ENCODE assay signal across 20 mouse cellular contexts in genomic region chr9:40450776-40451175, GRCm38 (mm10).
DNase-seq lines count a peak whose midpoint lies in the region; ATAC-seq and TF ChIP-seq lines count a peak whose summit lies in the region.
"Had no signal": no experiment of that assay in that cellular context is flagged by ENCODE, and none has a peak within 500 bp of the region (broad histone marks: within the 10 kb centered on the region; RNA-seq: fewer than 3 reads in every experiment).

No protein-coding gene starts in this region.

- no peak overlapping the region for H3K27ac ChIP-seq in forebrain, postnatal 0 days (ENCODE audit: low read depth, low read length)
- no peak overlapping the region for H3K27ac ChIP-seq in forebrain, embryonic 15.5 days (replicated peaks)
- no peak overlapping the region for H3K27ac ChIP-seq in midbrain, embryonic 11.5 days (ENCODE audit: low read depth, low read length)
- H3K27ac ChIP-seq in midbrain, embryonic 14.5 days (replicated peaks; ENCODE audit: low read depth, low read length): no peak overlapping the region
- H3K27ac ChIP-seq: forebrain, embryonic 12.5 days; gastrocnemius, adult 2 months; hindbrain, embryonic 10.5 days; hindbrain, embryonic 14.5 days had no signal

- H3K4me3 ChIP-seq in forebrain, postnatal 0 days (ENCODE audit: low read depth, low read length): no peak overlapping the region
- H3K4me3 ChIP-seq in forebrain, embryonic 15.5 days: no peak overlapping the region
- no peak overlapping the region for H3K4me3 ChIP-seq in midbrain, embryonic 11.5 days (ENCODE audit: low read depth, low read length)
- no peak overlapping the region for H3K4me3 ChIP-seq in midbrain, embryonic 14.5 days (replicated peaks; ENCODE audit: low read depth, low read length)
- H3K4me3 ChIP-seq: forebrain, embryonic 12.5 days; gastrocnemius, adult 2 months; heart, embryonic 12.5 days; hindbrain, embryonic 10.5 days had no signal

- no peak for TF ChIP-seq CTCF in forebrain, postnatal 0 days (IDR thresholded peaks at IDR 0.05; ENCODE audit: low read depth)

- no peaks in the 10 kb centered on the region for H3K27me3 ChIP-seq in forebrain, postnatal 0 days (ENCODE audit: insufficient read depth, low read length)
- no peaks in the 10 kb centered on the region for H3K27me3 ChIP-seq in forebrain, embryonic 15.5 days
- peaks cover 8% of the 10 kb centered on the region for H3K27me3 ChIP-seq in midbrain, embryonic 11.5 days (ENCODE audit: control insufficient read depth, insufficient read depth, low read length)
- H3K27me3 ChIP-seq in midbrain, embryonic 14.5 days (ENCODE audit: control insufficient read depth, insufficient read depth, low read length): 0 out of 2 replicates have a peak, but pooled peaks cover 9% of the 10 kb centered on the region
- H3K27me3 ChIP-seq: CH12.LX had no signal

- peak overlapping the region; percentile 1 for H3K4me2 ChIP-seq in forebrain, postnatal 0 days (ENCODE audit: low read depth)
- H3K4me2 ChIP-seq in forebrain, embryonic 15.5 days (replicated peaks): no peak overlapping the region
- H3K4me2 ChIP-seq in midbrain, embryonic 11.5 days: no peak overlapping the region
- no peak overlapping the region for H3K4me2 ChIP-seq in midbrain, embryonic 14.5 days (ENCODE audit: low read length)
- H3K4me2 ChIP-seq: forebrain, embryonic 12.5 days; heart, embryonic 12.5 days; hindbrain, embryonic 14.5 days had no signal

- no peak overlapping the region for H3K9ac ChIP-seq in forebrain, postnatal 0 days
- H3K9ac ChIP-seq in forebrain, embryonic 15.5 days (replicated peaks): no peak overlapping the region
- H3K9ac ChIP-seq in midbrain, embryonic 11.5 days (ENCODE audit: low read length): no peak overlapping the region
- H3K9ac ChIP-seq in midbrain, embryonic 14.5 days (replicated peaks; ENCODE audit: low read length): no peak overlapping the region
- H3K9ac ChIP-seq: forebrain, embryonic 12.5 days; heart, embryonic 12.5 days; hindbrain, embryonic 14.5 days had no signal

- no peaks in the 10 kb centered on the region for H3K9me3 ChIP-seq in forebrain, postnatal 0 days (ENCODE audit: low read length)
- no peaks in the 10 kb centered on the region for H3K9me3 ChIP-seq in forebrain, embryonic 15.5 days
- no peaks in the 10 kb centered on the region for H3K9me3 ChIP-seq in midbrain, embryonic 11.5 days (ENCODE audit: control insufficient read depth, low read length)
- H3K9me3 ChIP-seq in midbrain, embryonic 14.5 days (ENCODE audit: control insufficient read depth, low read length): no peaks in the 10 kb centered on the region
- H3K9me3 ChIP-seq: forebrain, embryonic 12.5 days; heart, embryonic 12.5 days; hindbrain, embryonic 10.5 days had no signal

- ATAC-seq in forebrain, postnatal 0 days: 0 out of 2 replicates have a peak, but pooled peaks have one; percentile 15
- no peak for ATAC-seq in forebrain, embryonic 15.5 days (replicated peaks)
- ATAC-seq in midbrain, embryonic 11.5 days (ENCODE audit: low FRiP score): no peak
- no peak for ATAC-seq in midbrain, embryonic 14.5 days (ENCODE audit: low FRiP score, low TSS enrichment)
- ATAC-seq in monocyte, adult 5-6 weeks (replicated peaks; ENCODE audit: insufficient number of reproducible peaks, low FRiP score, low TSS enrichment, poor library complexity, severe bottlenecking): no peak
- ATAC-seq: Patski had no signal

- DNase-seq in forebrain, postnatal 0 days: no peak
- peak; percentile 59 for DNase-seq in midbrain, embryonic 11.5 days (ENCODE audit: low spot score, missing footprints)
- DNase-seq in midbrain, embryonic 14.5 days: no peak
- peak; percentile 23 for DNase-seq in CD4-positive helper T cell, adult 2 months (ENCODE audit: low read depth, low spot score)
- DNase-seq in induced T-regulatory cell, adult 2 months (ENCODE audit: low read depth): peak; percentile 59
- no peak for DNase-seq in urinary bladder, postnatal 14 days (ENCODE audit: low spot score)
- DNase-seq: adrenal gland, postnatal 25 days; cerebellum, adult 18-20 months; cerebellum, adult 9-11 months; cerebellum, postnatal 36 days; gastrocnemius, adult 2 months; gastrocnemius, postnatal 25 days had no signal

- H3K36me3 ChIP-seq in forebrain, postnatal 0 days (ENCODE audit: insufficient read depth): no peaks in the 10 kb centered on the region
- H3K36me3 ChIP-seq in forebrain, embryonic 15.5 days: no peaks in the 10 kb centered on the region
- H3K36me3 ChIP-seq in midbrain, embryonic 11.5 days (ENCODE audit: control insufficient read depth, insufficient read depth, low read length): no peaks in the 10 kb centered on the region
- H3K36me3 ChIP-seq in midbrain, embryonic 14.5 days (ENCODE audit: control insufficient read depth, insufficient read depth, low read length): no peaks in the 10 kb centered on the region
- H3K36me3 ChIP-seq: forebrain, embryonic 12.5 days; heart, embryonic 12.5 days; hindbrain, embryonic 10.5 days had no signal

- H3K4me1 ChIP-seq in forebrain, postnatal 0 days (ENCODE audit: insufficient read depth): peaks cover 5% of the 10 kb centered on the region; the same call in 1 of the 2 replicates
- peaks cover 6% of the 10 kb centered on the region for H3K4me1 ChIP-seq in forebrain, embryonic 15.5 days
- peaks cover 7% of the 10 kb centered on the region for H3K4me1 ChIP-seq in midbrain, embryonic 11.5 days (ENCODE audit: control insufficient read depth, insufficient read depth, low read length)
- peaks cover 7% of the 10 kb centered on the region; the same call in 1 of the 2 replicates for H3K4me1 ChIP-seq in midbrain, embryonic 14.5 days (ENCODE audit: control insufficient read depth, insufficient read depth, low read length)

- WGBS in forebrain, postnatal 0 days: 54% methylated on average over 5 of the region's 5 CpGs
- 54% methylated on average over 5 of the region's 5 CpGs for WGBS in forebrain, embryonic 15.5 days
- 84% methylated on average over 5 of the region's 5 CpGs for WGBS in midbrain, embryonic 11.5 days
- 81% methylated on average over 5 of the region's 5 CpGs for WGBS in midbrain, embryonic 14.5 days

Comparison
In these comparisons a context has a peak if more than half of its experiments do, and no peak if none do; other contexts are left out.
1. DNase-seq: peak in midbrain, embryonic 11.5 days (single experiment), CD4-positive helper T cell, adult 2 months (single experiment) and induced T-regulatory cell, adult 2 months (single experiment); none in forebrain, postnatal 0 days (single experiment), midbrain, embryonic 14.5 days (single experiment) and urinary bladder, postnatal 14 days (single experiment).